Mouse (Mus musculus) CH12.LX (cell line): ENCODE results near the gene Cox15.

Source experiments
- CHD1 ChIP-seq: IDR thresholded peaks from 2 replicates; pipeline ENCODE4 v1.6.1; 2012; ENCODE audit warnings: low read depth, low read length, improper control_type of control experiment, inconsistent platforms
- CTCF ChIP-seq, 2 experiments: IDR thresholded peaks in 1 of 2; conservative IDR thresholded peaks in 1 of 2; 2 replicates each; pipeline ENCODE4 v1.5.1; 2011 to 2012; ENCODE audit warnings: low read depth in 2 of 2, low read length in 2 of 2, improper control_type of control experiment in 1 of 2, inconsistent platforms in 1 of 2, mild to moderate bottlenecking in 1 of 2, moderate library complexity in 1 of 2
- EP300 ChIP-seq: IDR thresholded peaks from 2 replicates; pipeline ENCODE4 v1.6.1; 2011; ENCODE audit warnings: low read length, improper control_type of control experiment
- GABPA ChIP-seq: IDR thresholded peaks from 2 replicates; pipeline ENCODE4 v1.6.1; 2012; ENCODE audit warnings: low read depth, low read length, improper control_type of control experiment, inconsistent platforms; ENCODE audit not compliant: insufficient replicate concordance
- MAFK ChIP-seq: IDR thresholded peaks from 2 replicates; pipeline ENCODE4 v1.6.1; 2011; ENCODE audit warnings: low read length, improper control_type of control experiment; ENCODE audit not compliant: insufficient replicate concordance
- MAX ChIP-seq: IDR thresholded peaks from 2 replicates; pipeline ENCODE4 v1.6.1; 2011; ENCODE audit warnings: low read length, improper control_type of control experiment
- MAZ ChIP-seq: IDR thresholded peaks from 2 replicates; pipeline ENCODE4 v1.6.1; 2012; ENCODE audit warnings: low read depth, mild to moderate bottlenecking, inconsistent platforms, low read length, improper control_type of control experiment, moderate library complexity
- MEF2A ChIP-seq: IDR thresholded peaks from 2 replicates; pipeline ENCODE4 v1.6.1; 2014; ENCODE audit warnings: low read depth, mild to moderate bottlenecking, inconsistent platforms, low read length, improper control_type of control experiment, borderline replicate concordance
- MYC ChIP-seq: IDR thresholded peaks from 2 replicates; pipeline ENCODE4 v1.6.1; 2011; ENCODE audit warnings: low read depth, mild to moderate bottlenecking, improper control_type of control experiment, low read length
- POLR2A ChIP-seq: IDR thresholded peaks from 2 replicates; pipeline ENCODE4 v1.6.1; 2011; ENCODE audit warnings: low read depth, mild to moderate bottlenecking, improper control_type of control experiment, low read length
- POLR2AphosphoS2 ChIP-seq: IDR thresholded peaks from 2 replicates; pipeline ENCODE4 v1.6.1; 2011; ENCODE audit warnings: low read depth, low read length, improper control_type of control experiment
- UBTF ChIP-seq: IDR thresholded peaks from 2 replicates; pipeline ENCODE4 v1.6.1; 2012; ENCODE audit warnings: low read depth, mild to moderate bottlenecking, inconsistent platforms, low read length, improper control_type of control experiment, moderate library complexity
- USF1 ChIP-seq: IDR thresholded peaks from 2 replicates; pipeline ENCODE4 v1.6.1; 2014; ENCODE audit warnings: low read depth, mild to moderate bottlenecking, inconsistent platforms, low read length, improper control_type of control experiment
- ZKSCAN1 ChIP-seq: IDR thresholded peaks from 2 replicates; pipeline ENCODE4 v1.6.1; 2012; ENCODE audit warnings: low read depth, inconsistent platforms, low read length, improper control_type of control experiment, borderline replicate concordance

GRCm38 (mm10) chr19:43754237-43754636 lies 1.4 kb upstream of the Cox15 start:
- TF ChIP-seq CTCF (conservative IDR thresholded peaks at IDR 0.05 in 1 of 2, IDR thresholded peaks at IDR 0.05 in 1 of 2; ENCODE audit: low read depth in 2 of 2, low read length in 2 of 2) (no peak), MEF2A (no peak), CHD1 (no peak), USF1 (no peak), MAFK (no peak), POLR2A (no peak), UBTF (no peak), MYC (no peak), EP300 (no peak), MAX (no peak), GABPA (no peak), POLR2AphosphoS2 (no peak), MAZ (no peak), ZKSCAN1 (no peak)
